Mouse (Mus musculus) kidney, adult 2 months (tissue): ENCODE measurements around the gene Mrfap1. TPM values are rescaled to one million over a fixed set of nuclear protein-coding genes. Genes with fewer than 3 reads are reported as not detected.

Experiments used
- DNase-seq: peaks from one replicate; pipeline ENCODE4 v3.0.0; 2021
- H3K27ac ChIP-seq: fragments of 200-500 bp; 2 replicates; pipeline ENCODE4 v1.5.1; 2012; ENCODE audit warnings: low read depth, low read length, control low read depth, inconsistent platforms; ENCODE audit not compliant: insufficient read depth
- H3K27me3 ChIP-seq: fragments of 200-500 bp; replicated peaks from 2 replicates; pipeline ENCODE4 v1.6.1; 2012; ENCODE audit warnings: mild to moderate bottlenecking, moderate library complexity, low read length, inconsistent platforms; ENCODE audit not compliant: control insufficient read depth, insufficient read depth
- H3K36me3 ChIP-seq: fragments of 200-500 bp; 2 replicates; pipeline ENCODE4 v1.6.1; 2012; ENCODE audit warnings: mild to moderate bottlenecking, moderate library complexity, low read length, inconsistent platforms; ENCODE audit not compliant: control insufficient read depth, insufficient read depth
- H3K4me1 ChIP-seq: fragments of 200-500 bp; 2 replicates; pipeline ENCODE4 v1.6.1; 2011; ENCODE audit warnings: low read length; ENCODE audit not compliant: control insufficient read depth, insufficient read depth
- H3K4me3 ChIP-seq: fragments of 200-500 bp; 2 replicates; pipeline ENCODE4 v1.5.1; 2011; ENCODE audit warnings: mild to moderate bottlenecking, low read depth, low read length, control low read depth; ENCODE audit not compliant: insufficient read depth
- CTCF ChIP-seq: fragments of 200-500 bp; conservative IDR thresholded peaks from 2 replicates; pipeline ENCODE4 v1.5.1; 2011; ENCODE audit warnings: low read depth, mild to moderate bottlenecking, control low read depth, low read length, moderate library complexity, mixed read lengths; ENCODE audit not compliant: insufficient read depth, insufficient read length
- POLR2A ChIP-seq: fragments of 200-500 bp; IDR thresholded peaks from one replicate; pipeline ENCODE4 v1.6.1; 2011; ENCODE audit warnings: low read depth, low read length, control low read depth
- WGBS: fragments of 180-500 bp; shearing (Covaris S2); methylation state at CpG from one replicate; pipeline ENCODE4 v1.1.7; 2018; 5-methylcytosine and 5-hydroxymethylcytosine counted together
- polyA plus RNA-seq: library from polyadenylated mRNA; depleted of rRNA; stranded (reverse); fragments of >200 nt; gene quantifications from 2 replicates; pipeline ENCODE4 v1.2.3, GENCODE M21; 2012

Mrfap1 gene
- polyA plus RNA-seq, 1 experiment, result 114 TPM

DNA sequence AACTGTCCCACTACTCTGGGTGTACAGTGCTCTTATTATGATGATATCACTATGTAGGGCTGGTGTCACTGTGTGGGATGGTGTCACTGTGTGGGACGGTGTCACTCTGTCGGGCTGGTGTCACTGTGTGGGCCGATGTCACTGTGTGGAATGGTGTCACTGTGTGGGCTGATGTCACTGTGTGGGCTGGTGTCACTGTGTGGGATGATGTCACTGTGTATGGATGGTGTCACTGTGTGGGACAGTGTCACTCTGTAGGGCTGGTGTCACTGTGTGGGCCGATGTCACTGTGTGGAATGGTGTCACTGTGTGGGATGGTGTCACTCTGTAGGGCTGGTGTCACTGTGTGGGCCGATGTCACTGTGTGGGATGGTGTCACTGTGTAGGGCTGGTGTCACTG is 10.5 kb downstream of the Mrfap1 start:
- no peaks in the 10 kb centered on the region; the same call in 1 of the 2 replicates for H3K27me3 ChIP-seq
- no peak for TF ChIP-seq CTCF
- TF ChIP-seq POLR2A, result no peak
- H3K27ac ChIP-seq, result no peak overlapping the region
- H3K4me1 ChIP-seq, result no peaks in the 10 kb centered on the region
- 94% methylated on average over 5 of the region's 5 CpGs for WGBS
- DNase-seq, result no peak
- H3K4me3 ChIP-seq, result no peak overlapping the region
- no peaks in the 10 kb centered on the region for H3K36me3 ChIP-seq

DNA sequence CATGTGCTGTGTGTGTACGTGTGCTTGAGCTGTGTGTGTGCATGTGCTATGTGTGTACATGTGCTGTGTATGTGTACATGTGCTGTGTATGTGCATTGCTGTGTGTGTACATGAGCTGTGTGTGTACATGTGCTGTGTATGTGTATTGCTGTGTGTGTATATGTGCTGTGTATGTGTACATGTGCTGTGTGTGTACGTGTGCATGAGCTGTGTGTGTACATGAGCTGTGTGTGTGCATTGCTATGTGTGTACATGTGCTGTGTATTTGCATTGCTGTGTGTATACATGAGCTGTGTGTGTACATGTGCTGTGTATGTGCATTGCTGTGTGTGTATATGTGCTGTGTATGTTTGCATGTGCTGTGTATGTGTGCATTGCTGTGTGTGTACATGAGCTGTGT is 17.1 kb downstream of the Mrfap1 start:
- H3K27ac ChIP-seq, result no peak overlapping the region
- no peaks in the 10 kb centered on the region for H3K27me3 ChIP-seq
- no peaks in the 10 kb centered on the region for H3K36me3 ChIP-seq
- H3K4me1 ChIP-seq, result no peaks in the 10 kb centered on the region
- no peak for DNase-seq
- TF ChIP-seq CTCF, result no peak
- no peak for TF ChIP-seq POLR2A
- H3K4me3 ChIP-seq, result no peak overlapping the region
- 89% methylated on average over 2 of the region's 2 CpGs for whole genome bisulfite sequencing

DNA sequence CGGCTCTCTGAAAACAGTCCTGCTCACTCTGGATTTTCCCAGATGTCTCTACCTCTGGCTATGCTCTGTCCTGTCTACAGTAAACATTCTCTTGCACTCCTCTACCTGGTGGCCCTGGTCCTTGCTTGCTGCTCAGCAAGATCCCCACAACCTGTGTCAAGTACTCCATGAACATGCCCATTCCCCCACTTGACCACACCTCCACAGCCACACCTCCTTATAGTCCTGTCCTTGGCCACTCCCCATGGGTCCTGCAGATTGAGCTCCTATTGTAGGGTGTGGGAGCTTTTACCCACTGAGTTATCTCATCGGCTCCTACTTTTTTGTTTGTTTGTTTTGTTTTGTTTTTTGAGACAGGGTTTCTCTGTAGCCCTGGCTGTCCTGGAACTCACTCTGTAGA is 17.7 kb downstream of the Mrfap1 start:
- Histone ChIP-seq H3K36me3 (no peaks in the 10 kb centered on the region), H3K27ac (no peak overlapping the region), H3K4me3 (no peak overlapping the region), H3K4me1 (no peaks in the 10 kb centered on the region), H3K27me3 (no peaks in the 10 kb centered on the region)
- WGBS, result 87% methylated on average over 1 of the region's 2 CpGs
- no peak for DNase-seq
- no peak for TF ChIP-seq CTCF
- TF ChIP-seq POLR2A, result no peak

DNA sequence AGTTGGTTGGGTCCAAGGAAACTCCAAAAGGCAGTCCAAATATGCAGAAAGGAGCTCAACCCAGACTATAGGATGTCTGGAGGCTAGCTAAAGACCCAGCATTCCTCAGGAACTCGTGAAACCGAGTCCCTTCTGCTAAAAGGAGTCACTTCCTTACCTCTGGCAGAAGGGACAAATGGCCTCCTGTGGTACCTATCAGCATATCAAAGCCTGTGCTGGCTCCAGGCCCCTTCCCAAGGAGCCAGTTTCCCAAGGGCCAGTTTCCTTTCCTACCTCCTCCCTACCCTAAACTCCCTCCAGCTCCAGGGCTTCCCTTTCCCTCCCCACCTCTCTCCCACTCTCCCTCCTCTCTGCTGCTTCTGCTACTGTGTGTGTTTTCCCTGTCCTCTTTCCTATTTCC is 19.4 kb downstream of the Mrfap1 start:
- Histone ChIP-seq H3K36me3 (no peaks in the 10 kb centered on the region), H3K4me3 (no peak overlapping the region), H3K4me1 (no peaks in the 10 kb centered on the region), H3K27ac (no peak overlapping the region), H3K27me3 (no peaks in the 10 kb centered on the region)
- no peak for DNase-seq
- WGBS, result 24% methylated on average over 2 of the region's 2 CpGs
- TF ChIP-seq POLR2A (no peak), CTCF (no peak)

DNA sequence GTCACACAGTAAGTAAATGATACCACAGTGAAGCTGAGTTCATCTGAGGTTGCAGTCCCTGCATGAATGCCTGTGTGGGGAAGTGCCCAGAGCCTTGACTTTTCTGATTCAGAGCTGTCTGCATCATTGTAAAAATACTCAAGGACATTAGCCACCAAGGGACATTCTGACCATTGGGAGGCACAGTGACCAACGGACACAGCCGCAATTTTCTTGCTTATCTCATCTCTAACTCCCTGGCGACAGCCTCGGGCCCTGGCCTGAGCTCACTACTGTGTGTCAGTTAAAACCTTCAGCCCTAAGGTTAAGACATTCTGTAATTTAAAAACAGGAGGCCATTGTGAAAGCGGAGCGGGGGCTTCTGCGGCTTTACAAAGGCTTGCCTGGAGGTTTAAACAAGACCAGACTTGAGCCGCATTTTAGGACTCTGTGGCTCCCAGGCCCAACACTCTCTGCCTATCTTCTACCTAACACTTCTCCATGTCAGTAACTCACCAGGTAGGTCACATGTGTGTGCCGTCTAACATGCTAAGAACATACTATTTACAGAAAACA is 20.5 kb downstream of the Mrfap1 start:
- no peak for DNase-seq
- 55% methylated on average over 9 of the region's 9 CpGs for WGBS

DNA sequence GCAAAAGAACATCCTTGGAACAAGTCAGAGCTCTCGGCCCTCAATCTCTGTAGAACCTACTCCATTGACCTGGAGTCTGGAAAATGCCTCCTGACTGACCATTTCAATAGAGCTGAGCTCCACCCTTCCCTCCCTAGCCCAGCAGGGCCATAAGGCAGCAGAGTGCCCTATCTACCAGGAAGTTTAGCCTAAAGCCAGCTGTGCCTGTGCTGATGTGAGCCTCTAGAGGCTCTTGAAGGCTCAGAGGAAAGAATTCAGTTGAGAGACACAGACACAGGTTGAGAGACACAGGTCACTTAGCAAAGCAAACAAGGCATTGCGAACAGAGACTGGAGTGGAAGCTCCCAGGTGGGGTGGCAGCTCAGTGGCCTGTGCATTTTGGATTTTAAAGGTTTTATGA is 21.3 kb downstream of the Mrfap1 start:
- Histone ChIP-seq H3K27me3 (no peaks in the 10 kb centered on the region), H3K36me3 (no peaks in the 10 kb centered on the region), H3K4me1 (no peaks in the 10 kb centered on the region), H3K4me3 (no peak overlapping the region), H3K27ac (no peak overlapping the region)
- DNase-seq, result no peak
- TF ChIP-seq POLR2A (no peak), CTCF (no peak)
- WGBS, result 90% methylated on average over 2 of the region's 2 CpGs

More for the DNA sequence above, 20.5 kb downstream of the Mrfap1 start:
- no peaks in the 10 kb centered on the region for H3K36me3 ChIP-seq
- H3K27ac ChIP-seq, result no peak overlapping the region
- TF ChIP-seq CTCF (no peak), POLR2A (no peak)
- H3K4me3 ChIP-seq, result no peak overlapping the region
- H3K27me3 ChIP-seq, result no peaks in the 10 kb centered on the region
- H3K4me1 ChIP-seq, result no peaks in the 10 kb centered on the region

DNA sequence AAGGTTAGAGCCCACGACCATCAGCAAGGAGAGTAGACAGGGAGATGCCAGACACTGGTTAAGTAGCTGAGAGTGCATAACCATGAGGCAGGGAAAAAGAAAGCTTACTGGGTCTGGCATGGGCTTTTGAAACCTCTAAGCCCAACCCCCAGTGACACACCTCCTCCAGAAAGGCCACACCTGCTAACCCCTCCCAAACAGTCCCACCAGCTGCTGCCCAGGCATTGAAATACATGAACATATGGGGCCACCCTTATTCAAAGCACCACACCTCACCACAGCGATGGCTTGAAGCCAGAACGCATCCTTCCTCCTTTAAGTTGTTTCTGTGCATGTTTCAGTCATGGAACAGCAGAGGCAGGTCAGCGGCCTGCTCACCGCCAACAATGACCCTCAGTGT is 24.0 kb downstream of the Mrfap1 start:
- WGBS, result 88% methylated on average over 5 of the region's 5 CpGs
- DNase-seq, result no peak
- Histone ChIP-seq H3K36me3 (no peaks in the 10 kb centered on the region), H3K27me3 (no peaks in the 10 kb centered on the region), H3K27ac (no peak overlapping the region), H3K4me3 (no peak overlapping the region), H3K4me1 (no peaks in the 10 kb centered on the region)
- no peak for TF ChIP-seq POLR2A
- no peak for TF ChIP-seq CTCF
